Mouse (Mus musculus) urinary bladder, postnatal 14 days (tissue): ENCODE results near the gene Tmem26.
"Not testable (repeated sequence)": the region's sequence is repeated elsewhere in the genome, so short reads cannot be mapped to it uniquely, and the experiment has no call there.

Experiments
- DNase-seq: peaks from one replicate; pipeline ENCODE4 v3.0.0; 2021; ENCODE audit warnings: low spot score

The Tmem26 gene

DNA sequence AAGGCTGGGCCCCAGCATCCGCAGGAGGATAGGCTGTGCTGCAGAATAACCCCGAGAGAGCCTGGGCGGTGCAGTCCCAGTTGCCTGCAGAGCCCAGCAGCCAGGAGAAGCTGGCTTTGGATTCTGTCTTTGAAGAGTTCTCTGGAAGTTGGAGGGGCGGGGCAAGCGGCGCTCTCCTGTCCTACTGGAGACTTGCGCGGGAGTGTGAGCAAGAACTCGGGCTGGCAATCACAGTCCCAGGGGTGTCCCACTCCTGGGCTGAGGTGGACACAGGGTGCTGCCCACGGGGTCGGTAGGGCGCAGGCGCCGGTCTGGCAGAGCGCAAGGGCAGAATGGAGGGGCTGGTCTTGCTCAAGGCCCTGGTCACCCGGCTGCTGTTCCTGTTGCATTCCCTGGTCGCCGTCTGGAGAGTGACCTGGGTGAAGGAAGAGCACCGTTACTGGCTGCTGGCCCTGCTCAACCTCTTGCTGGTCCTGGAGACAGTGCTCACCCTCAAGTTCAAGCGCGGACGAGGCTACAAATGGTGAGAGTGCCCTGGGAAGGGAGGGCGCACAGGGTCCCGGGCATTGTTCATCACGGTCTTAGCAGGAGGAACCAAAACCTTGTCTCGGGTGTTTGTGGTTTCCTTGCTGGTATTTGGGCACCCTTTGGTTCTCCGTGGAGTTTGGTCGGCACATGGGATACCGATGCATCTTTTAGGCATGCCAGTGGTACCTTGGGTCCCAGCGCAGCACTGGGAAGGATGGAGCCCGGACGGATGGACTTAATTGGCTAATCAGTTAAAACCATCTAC, at the start of gene Tmem26:
Tmem26 (plus strand) TSS at position 79 of the 793 bp plus-strand sequence.
- peak; percentile 44 for DNase-seq

DNA sequence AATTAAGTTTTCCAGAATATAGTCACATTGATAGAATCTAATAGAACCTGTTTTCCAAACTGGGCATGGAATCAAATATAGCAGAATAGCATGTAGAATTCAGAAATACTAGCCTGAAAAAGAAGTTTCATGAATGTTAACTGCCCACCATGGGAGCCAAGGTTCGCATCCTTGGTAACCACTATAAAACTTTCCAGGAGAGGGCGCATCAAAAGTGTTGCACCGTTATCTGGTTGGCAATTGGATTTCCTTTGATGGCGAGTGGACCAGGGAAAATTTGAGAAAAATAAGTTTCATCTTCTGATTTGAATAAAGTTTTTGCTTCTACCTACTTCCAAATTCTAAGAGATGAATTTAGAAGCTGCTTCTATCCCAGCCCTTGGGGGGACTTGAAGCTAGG, 44.8 kb upstream of the Tmem26 start:
- no peak for DNase-seq

DNA sequence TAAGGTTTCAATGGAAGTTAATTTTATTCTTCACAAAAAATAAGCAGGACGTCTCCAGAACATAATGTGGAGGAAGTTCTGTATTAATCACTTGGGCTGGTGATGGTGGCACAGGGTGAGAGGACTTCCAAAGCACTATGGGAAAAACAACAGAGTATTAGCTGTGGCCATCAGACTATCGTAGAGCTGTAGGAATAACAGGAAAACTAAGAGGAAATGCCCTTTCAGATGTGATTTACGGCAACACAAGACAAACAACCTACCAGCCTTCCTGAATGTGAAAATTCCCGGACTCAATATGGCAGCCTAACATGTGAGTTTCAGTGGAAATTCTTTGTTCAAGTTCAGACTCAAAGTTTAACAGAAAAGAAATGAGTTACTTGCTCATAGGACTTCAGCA, 42.2 kb upstream of the Tmem26 start:
- no peak for DNase-seq

DNA sequence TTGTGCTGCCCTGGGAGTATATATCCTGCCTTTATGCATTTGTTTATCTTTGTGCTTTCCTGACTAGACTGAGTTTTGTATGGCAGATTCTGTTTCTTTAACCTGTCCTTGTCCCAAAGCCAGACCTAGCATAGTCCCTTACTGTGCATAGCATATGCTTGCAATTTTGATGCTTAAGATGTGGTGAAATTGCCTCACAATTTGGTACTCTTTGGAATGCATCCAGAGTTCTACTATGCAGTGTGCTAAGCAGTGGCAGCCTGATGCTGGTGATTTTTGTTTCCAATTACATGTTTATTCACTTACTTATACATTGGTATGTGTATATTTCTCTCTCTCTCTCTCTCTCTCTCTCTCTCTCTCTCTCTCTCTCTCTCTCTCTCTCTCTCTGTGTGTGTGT, 37.9 kb upstream of the Tmem26 start:
- DNase-seq: no peak

DNA sequence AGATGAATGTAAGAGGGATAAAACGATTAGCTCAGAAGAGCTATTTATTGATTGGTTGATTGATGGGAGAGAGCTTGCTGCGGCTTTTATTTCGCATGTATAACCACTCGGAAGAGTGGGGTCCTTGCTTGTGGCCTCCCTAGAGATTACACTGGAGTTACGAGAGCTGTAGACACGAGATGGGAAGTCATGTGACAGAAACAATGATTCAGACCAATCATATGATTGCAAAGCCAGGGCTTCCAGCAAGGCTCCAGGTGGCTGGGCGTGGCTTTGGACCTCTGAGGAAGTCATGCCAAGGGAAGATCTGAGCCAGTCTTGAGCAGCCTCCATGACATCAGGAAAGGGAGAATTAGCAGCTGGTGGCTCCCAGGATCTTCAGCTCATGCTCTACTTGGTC, 32.3 kb upstream of the Tmem26 start:
- DNase-seq: no peak

DNA sequence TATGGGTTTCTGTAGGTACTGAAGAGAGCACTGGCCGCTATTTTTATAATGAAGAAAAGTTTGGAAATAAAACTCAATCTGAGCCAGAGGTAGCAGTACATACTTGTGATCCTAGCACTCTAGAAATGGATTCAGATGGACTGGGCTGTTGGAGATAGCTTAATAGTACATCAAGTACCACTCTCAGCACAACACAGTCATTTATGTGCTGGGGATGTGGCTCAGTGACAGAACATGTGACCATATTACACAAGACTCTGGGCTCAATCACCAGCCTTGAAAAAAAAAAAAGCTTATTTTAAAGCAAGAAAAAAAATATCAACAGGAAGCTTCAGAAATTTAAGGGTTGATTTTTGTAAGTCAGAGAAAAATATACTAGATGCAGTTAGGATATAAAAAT, 31.0 kb upstream of the Tmem26 start:
- no peak for DNase-seq

DNA sequence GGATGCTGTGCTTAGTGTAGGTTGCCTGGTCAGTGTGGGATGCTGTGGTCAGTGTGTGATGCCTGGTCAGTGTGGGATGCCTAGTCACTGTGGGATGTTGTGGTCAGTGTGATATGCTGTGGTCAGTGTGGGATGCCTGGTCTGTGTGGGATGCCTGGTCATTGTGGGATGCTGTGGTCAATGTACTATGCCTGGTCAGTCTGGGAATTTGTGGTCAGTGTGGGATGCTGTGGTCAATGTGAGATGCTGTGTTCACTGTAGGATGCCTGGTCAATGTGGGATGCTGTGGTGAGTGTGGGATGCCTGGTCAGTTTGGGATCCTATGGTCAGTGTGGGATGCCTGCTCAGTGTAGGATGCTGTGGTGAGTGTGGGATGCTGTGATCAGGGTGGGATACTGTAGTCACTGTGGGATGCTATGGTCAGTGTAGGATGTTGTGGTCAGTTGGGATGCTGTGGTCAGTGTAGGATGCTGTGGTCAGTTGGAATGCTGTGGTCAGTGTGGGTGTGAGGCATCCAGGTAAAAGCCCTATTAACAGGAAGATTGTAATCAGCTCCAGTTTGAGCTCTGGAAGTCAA, 27.6 kb upstream of the Tmem26 start:
- no peak for DNase-seq

DNA sequence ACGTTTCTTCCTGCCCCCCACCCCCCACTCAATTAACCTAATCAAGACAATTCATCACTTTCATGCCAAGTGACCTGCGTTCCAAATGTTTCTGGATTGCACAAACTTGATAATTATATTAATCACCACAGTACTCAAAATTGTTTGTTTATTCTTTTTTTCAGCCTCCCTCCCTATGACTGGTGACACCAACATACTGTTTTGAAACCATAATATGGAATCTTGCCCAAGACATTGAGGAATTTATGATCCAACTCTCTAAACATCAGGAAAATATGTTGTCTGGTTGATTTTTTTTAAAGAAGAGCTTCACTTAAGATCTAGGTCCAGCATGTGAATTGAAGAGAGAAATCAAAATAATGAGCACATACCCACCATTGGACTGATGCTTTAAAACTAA, 19.2 kb upstream of the Tmem26 start:
- no peak for DNase-seq

DNA sequence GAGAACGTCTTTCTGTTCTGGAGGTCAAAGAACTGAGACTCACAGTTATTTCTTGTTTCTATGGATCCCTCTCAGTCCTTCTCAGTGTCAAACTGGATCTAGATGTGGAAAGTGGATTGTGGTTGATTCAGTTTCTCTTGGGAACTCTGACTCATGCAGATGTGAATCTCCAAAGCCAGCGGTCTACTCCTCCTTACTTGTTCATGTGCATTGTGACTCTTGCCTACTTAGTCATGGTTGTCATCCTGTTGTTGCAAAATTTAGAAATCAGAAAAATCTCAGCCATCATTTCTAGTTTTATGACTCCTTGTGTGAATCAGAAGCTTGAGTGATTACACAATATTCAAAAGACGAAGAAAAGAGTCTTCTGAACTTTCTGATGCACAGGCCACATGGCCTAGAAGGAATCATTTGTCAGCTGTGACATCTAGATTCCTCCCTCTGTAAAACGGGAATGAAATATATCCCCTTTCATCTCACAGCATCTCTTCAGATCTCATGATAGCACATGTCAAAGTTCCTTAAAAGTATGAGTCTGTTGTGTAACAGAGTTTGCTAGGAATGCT, 17.9 kb upstream of the Tmem26 start:
- no peak for DNase-seq

DNA sequence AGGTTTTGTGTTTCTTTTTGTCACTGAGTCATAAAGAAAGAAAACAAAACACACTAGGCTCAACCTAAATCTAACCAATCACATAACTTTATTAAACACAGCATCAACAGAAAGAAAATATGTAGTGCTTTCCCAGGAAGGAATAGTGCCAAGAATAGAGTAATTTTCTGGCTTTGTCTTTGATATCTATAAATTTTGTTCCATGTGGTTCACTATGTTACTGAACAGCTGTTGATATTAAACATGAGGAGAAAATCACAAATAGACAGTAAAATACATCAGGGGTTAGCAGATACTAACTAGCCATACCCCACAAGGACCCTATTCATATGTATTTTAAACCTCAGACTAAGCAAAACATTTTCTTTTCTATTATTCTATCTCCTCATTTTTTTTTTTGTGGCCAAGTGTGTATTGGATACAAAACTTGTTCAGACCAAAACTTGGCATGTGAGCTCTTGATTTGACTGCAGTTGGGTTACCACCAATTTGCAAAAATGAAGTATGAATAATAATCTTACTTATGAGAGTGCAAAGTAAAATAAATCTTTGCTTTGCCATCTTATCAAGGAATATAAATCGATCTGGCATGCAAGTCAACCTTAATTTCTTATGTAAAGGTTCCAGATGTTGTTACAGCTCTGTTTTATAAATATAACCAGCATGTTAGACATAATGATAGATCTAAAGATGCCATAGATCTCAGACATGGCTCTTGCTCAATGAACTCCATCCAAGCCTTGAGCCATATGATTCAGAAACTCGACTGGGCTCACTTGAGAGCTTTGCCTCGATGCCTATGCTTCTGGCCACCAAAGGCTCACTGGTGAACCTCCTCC, 16.2 kb upstream of the Tmem26 start:
- DNase-seq: no peak

DNA sequence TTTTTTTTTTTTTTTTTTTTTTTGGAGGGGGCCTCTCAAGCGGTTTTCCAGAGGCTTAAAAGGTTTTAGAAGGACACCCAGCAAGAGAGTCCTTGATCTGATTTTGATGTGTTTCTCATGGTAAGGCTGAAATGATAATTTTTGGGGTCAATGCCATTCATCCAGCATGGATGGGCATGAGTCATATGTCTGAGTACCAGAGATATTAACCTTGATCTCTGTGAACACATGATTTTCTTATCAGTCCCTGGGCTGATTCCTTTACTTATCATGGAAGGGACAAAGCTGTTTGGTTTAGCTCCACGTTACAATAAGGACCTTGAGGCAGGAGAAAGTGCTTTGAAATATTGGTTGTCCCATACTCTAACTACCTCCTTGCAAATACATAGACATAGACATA, 10.5 kb upstream of the Tmem26 start:
- DNase-seq: no peak

DNA sequence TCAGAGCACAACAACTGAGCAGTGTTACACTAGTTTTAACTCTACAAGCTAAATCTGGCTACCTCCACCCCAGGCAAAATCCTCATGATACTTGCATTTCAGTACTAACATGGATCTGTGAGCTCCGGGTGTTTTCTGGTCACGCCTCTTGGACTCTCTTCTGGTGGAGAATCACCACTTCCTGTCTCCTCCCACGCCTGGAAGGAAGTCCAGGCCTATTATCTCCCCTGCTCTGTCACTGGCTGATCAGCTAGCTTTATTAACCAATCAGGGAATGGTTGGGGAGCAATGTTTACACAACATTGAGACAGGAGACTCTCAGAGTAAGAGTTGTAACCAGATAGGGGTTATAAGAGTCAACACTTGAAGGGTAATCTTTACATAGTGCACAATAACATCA, 9.1 kb upstream of the Tmem26 start:
- DNase-seq: no peak

DNA sequence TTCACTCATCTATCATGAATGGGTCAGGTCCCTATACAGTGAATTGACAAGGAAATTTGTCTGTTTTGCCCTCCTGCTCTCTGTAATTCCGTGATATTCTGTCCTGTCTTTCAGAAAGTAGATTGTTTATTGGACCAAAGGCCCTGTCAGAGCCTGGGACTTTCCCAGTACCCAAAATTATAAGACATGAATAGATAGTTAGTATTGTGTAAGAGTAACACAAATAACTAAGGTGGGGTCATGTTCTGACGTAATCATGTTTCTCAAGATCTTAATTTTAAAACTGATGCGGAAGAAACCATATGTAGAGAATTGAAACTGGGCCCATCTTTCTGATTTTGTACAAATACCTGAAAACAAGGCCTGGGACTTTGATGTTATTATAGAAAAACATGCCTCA, 8.1 kb upstream of the Tmem26 start:
- DNase-seq: no peak

DNA sequence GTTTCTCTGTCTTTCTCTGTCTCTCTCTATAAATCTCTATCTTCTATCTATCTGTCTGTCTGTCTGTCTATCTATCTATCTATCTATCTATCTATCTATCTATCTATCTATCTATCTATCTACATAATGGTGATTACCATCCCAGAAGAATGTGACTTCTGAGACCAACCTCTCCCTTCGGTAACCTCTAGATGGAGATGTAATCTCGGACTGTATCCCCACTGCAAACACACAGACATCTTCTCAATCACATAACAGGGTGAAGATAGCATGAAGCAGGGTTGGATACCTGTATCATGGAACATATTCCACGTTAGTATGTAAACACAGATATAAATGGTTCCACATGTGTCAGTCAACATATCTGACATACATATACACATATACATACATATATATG, 5.1 kb upstream of the Tmem26 start:
- no peak for DNase-seq

DNA sequence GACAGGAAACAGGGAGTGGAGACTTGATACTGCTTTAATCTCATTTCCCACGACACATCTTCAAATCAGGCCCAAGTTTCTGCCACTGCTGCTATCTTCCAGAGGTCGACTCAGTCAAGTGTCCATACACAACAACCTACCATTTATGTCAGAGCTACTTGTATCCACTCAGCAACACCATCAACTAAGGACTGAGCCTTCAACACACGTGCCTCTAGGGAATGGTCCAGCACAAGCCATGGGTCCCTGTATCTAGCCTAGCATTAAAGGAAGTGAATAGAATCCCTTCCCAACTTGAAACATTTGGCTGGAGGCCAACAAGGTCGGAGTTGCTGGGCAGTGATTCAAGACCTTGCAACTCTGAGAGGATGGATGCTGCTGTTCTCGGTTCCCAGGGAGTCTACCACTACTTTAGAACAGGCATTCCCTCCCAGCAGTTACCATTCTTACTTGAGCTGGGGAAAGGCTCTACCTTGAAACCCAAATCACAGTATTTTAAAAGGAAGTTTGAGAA, 2.5 kb upstream of the Tmem26 start:
- peak; percentile 11 for DNase-seq

DNA sequence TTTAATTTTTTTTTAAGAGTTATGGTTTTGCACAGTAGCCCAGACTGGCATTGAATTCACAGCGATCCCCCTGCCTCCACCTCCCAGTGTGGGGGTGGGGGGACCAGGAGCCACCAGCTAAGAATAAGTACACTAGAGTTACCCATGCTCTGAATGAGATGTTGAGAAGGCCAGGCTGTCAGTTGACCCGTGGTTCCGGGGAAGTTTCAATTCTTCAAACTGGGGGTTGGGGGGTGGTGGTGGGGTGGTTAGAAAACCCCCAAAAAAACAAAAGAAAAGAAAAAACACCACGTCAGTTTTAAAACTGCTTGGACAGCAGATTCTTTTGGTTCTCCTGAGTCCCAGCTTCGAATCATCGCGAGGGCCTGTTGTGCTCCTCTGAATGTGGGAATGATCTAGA, 431 bp upstream of the Tmem26 start:
- DNase-seq: no peak

DNA sequence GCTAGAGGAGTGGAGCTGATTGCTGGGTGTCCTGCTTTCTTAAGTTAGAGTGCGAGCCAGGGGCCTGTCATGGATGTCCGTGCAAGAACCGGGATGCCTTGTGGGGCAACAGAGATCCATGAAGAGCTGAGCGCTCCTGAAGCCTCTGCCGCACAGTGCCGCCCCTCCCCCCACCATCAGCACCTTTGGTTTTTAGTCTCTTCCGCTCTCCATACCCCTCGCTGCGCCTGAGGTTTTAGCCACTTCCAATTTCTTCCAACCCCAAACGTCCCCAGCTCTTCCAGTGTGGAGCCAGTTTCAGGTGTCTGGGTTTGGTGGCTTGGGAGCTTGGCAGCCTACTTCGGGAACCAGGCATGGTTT, 895 bp downstream of the Tmem26 start:
- peak; percentile 4 for DNase-seq

DNA sequence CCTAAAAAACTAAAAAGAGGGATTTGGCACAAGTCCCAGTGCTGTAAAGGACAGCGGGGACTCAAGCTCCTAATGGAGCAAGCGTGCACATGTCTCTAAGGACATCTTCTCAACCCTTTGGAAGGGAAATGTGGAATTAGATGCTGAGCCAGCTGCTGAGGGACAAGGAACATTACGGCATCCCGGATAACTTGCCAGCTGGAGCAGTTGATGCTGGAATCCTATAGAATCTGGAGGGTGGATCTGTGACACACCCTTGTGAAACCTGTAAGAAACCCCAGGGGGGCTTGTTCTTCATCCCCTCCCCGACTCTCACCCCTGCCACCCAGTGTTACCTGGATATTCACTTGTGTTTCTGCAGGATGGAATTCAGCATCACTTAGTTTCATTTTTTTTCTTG, 4.0 kb downstream of the Tmem26 start:
- DNase-seq: peak; percentile 5

DNA sequence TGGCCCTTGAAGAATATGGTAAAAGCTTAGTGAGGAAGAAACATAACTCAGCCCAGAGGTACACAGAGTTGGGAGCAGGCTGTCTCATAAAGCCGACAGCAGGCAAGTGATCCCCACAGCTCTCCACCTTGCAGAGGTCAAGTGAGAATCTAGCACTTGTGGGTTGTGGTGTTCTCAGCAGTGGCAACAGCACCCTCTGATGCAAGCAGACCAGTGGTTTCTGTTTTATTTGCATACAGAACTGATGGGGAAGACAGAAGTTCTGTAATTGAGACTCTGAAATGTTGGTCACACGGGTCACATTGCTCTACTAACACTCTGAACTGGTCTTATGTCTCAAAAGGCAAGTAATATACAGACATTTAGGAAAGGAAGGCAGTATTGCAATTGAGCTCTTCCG, 12.2 kb downstream of the Tmem26 start:
- DNase-seq: no peak

DNA sequence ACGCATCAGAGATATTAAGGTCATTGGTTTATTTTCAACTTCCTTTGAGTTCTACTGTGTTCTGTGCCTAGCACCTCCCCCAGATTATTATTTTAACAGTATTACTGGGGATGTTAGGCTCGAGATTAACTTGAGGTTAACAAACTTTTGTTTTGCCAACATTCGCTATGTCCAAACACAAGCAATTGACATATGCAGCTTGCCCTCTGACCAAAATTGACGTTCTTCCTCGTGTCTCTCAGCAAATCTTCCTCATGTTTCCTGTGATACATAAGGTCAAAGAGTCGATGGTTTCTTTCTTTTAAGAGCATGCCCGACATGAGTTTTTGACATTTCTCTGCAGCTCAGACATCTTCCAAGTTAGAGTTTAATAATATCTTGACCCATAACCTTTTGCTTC, 13.9 kb downstream of the Tmem26 start:
- no peak for DNase-seq

DNA sequence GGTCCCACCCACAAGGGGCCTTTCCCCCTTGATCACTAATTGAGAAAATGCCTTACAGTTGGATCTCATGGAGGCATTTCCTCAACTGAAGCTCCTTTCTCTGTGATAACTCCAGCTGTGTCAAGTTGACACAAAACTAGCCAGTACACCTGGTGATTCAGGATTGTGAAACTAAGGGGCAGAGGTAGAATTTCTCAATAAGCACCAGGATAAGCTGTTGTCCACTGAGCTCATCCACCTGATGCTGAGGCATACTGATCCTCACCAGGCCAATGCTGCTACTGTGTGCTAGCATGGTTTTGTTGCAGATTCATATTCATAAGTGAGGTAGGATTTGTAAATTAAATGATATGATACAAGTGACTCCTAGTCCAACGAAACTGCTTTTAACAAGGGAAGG, 15.5 kb downstream of the Tmem26 start:
- not testable (repeated sequence) for DNase-seq

DNA sequence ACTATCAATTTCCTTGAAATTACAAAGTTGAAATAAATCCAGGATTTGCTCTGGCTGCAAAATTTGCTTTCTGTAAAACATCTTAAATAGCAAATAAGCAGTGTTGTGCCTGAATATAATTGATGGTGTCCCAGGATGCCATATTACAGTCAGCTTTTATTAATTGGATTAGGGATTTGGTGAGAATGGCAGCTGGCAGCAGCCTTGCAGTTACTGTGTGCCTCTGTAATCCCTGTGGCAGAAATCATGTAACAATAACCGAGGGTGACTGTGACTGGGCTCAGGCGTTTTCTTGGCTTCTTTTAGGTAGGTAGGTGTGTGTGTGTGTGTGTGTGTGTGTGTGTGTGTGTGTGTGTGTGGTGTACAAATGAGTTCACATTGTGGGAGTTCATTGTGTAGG, 16.8 kb downstream of the Tmem26 start:
- no peak for DNase-seq

DNA sequence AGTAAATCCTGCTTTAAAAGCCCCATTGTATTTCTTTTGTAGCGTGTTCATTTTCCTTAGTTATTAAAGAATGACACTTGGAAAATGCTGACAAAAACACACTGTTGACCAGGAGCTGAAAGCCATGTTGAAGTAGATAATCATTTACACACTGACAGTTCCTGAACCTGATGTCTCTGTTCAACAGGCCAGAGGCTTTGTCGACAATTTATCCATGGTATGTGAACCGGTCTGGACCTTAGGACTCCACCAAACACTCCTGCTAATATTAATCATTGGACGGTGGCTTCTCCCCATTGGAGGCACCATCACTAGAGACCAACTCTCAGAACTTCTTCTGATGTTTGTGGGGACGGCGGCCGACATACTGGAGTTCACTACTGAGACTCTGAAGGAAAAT, 27.5 kb downstream of the Tmem26 start:
- no peak for DNase-seq
